Mouse (Mus musculus) urinary bladder, postnatal 14 days (tissue): Measurements from ENCODE around the gene Dusp14.

Experiments used
- DNase-seq: peaks from one replicate; pipeline ENCODE4 v3.0.0; 2021; ENCODE audit warnings: low spot score

Dusp14 gene

GRCm38 (mm10) chr11:84016147-84016809 lies 52.8 kb downstream of the Dusp14 start:
- no peak for DNase-seq

GRCm38 (mm10) chr11:84013105-84013504 lies 56.0 kb downstream of the Dusp14 start:
- no peak for DNase-seq

GRCm38 (mm10) chr11:84011576-84011975 lies 57.5 kb downstream of the Dusp14 start:
- no peak for DNase-seq

GRCm38 (mm10) chr11:84011050-84011449 lies 58.0 kb downstream of the Dusp14 start:
- DNase-seq = no peak

- no peak for DNase-seq
These were observed 58.6 kb downstream of the Dusp14 start for GRCm38 (mm10) chr11:84010411-84010810.

GRCm38 (mm10) chr11:84009001-84009400 lies 60.1 kb downstream of the Dusp14 start:
- no peak for DNase-seq

GRCm38 (mm10) chr11:84003986-84004385 lies 65.1 kb downstream of the Dusp14 start:
- DNase-seq = no peak

- no peak for DNase-seq
These were observed 67.8 kb downstream of the Dusp14 start for GRCm38 (mm10) chr11:84001257-84001656.

- DNase-seq = no peak
These were observed 69.6 kb downstream of the Dusp14 start for GRCm38 (mm10) chr11:83999411-83999915.

GRCm38 (mm10) chr11:83998993-83999392 lies 70.1 kb downstream of the Dusp14 start:
- no peak for DNase-seq
